Mouse (Mus musculus) induced T-regulatory cell, adult 2 months (primary cell): Measurements from ENCODE around the gene Acbd5.

Experiments used
- DNase-seq: peaks from one replicate; pipeline ENCODE4 v3.0.0-alpha.2; 2012; ENCODE audit warnings: low read depth

Gene Acbd5

DNA sequence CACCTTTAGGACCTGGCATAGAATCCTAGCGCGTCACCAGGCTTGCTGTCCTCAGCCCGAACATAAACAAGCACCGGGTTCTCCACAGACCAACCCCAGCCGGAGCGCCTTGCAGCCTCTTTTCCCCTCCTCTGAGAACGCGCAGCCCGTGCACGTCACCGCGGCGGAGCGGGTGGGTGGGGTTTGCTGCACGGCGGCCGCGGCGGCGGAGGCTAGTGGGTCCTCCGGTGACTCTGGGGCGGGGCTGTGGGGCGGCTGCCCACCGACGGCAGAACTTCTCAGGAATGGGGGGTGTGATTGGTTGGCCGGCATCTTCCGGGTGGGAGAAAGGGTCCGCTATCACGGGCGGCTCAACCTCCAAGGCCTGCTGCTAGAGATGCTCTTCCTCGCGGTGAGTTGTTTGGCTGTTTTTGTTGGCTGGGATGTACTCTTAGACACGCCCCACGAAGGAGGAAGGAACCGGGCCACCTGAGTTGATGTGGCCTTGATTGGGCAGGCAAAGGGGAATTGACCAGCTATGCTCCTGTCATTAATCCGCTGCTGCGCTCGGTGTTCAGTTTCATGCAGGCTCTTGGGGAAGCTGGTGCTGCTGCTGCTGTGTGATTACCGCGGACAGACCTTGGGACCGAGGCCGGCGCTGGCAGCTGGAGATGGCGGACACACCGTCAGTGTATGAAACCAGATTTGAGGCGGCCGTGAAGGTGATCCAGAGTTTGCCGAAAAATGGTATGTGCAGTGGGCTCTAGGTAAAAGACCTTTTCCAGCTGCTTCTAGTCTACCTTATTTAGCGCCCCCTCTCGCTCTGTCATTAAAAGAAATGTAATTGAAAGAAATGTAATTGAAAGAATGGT, 1.2 kb downstream of the Acbd5 start:
- peak; percentile 96 for DNase-seq

DNA sequence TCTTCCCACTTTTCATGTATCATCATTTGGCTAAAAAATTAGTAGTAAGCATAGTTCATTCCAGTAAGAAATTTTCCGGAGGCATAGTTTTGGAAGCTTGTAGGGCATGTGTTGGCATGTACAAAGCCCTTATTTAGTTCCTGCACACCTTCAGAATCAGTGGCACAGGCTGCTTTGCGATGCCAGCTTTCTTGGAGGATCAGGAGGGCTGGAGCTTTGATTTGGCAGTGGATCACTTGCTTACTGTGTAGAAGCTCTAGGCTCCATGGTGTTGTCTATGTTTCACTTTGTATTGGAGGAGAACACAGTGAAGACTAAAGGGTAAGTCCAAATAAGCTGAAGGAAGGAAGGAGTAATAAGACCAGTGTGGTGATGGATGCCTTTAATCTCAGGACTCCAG, 2.5 kb downstream of the Acbd5 start:
- no peak for DNase-seq

DNA sequence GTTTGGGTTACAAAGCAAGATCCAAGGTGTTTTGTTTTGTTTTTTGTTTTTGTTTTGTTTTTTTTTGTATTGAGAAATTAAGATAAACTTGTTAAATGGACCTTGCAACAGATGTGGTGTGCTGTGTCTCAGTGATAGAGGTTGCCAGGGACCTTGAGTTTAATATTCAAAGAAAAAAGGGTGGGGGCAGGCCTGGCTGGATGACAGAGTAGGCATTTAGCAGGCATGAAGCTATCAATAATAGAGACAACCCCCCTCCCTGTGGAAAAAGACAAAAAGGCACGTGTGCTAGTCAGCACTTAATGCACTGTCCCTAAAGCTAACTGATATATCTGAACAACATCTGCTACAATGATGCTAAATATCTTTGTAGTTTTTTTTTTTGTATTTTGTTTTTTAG, 3.4 kb downstream of the Acbd5 start:
- no peak for DNase-seq

DNA sequence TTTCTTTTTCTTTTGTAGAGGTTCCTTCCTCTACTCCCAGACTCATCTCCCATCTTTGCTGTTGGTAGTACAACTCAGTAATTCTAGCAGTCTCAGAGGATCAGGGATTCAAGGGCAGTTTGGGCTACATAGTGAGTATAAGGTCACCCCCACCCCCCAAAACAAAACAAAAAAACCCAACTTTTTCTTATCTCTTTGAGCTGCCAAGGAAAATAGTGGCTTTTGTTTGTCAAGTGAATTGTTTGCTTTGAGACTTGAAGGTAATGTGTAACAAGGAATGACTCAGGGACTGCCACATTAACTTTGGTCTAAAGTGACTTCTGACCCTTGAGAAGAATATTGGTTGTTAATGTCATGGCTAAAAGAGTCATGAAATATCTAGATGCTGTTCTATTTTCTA, 7.9 kb downstream of the Acbd5 start:
- DNase-seq = no peak

DNA sequence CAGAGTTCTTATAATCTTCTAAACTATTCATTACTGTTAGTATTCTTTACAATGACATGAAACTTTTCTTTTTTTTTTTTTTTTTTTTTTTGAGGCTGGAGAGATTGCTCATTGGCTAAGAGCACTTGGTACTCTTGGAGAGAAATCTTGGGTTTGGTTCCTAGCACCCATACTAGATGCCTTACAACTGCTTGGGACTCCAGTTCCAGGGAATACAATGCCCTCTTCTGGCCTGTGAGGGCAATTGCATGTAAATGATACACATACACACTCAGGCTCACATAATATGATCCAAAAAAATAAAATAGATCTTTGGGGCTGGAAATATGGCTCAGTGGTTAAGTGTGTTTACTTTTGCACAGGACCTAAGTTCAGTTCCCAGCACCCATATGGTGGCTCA, 8.8 kb downstream of the Acbd5 start:
- no peak for DNase-seq

GRCm38 (mm10) chr2:23077693-23078092, 9.7 kb downstream of the Acbd5 start:
- DNase-seq = no peak

- DNase-seq = no peak
Observed at GRCm38 (mm10) chr2:23078588-23078987, 10.6 kb downstream of the Acbd5 start.

DNA sequence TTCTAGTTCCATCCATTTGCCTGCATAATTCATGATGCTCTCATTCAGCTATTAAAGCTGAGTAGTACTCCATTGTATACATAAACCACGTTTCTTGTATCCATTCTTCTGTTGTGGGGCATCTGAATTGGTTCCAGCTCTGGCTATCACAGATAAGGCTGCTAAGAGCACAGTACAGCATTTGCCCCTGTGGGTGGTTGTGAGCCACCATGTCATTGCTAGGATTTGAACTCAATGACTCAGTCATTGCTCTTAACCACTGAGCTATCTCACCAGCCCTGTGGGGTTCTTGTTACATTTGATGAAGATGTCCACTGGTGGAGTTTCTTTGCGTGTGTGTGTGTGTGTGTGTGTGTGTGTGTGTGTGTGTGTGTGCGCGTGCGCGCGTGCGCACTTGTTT, 16.6 kb downstream of the Acbd5 start:
- DNase-seq = no peak

- DNase-seq = peak; percentile 81
Observed at GRCm38 (mm10) chr2:23092216-23092615, 24.2 kb downstream of the Acbd5 start.

- no peak for DNase-seq
Observed at GRCm38 (mm10) chr2:23097028-23097427, 29.1 kb downstream of the Acbd5 start.

DNA sequence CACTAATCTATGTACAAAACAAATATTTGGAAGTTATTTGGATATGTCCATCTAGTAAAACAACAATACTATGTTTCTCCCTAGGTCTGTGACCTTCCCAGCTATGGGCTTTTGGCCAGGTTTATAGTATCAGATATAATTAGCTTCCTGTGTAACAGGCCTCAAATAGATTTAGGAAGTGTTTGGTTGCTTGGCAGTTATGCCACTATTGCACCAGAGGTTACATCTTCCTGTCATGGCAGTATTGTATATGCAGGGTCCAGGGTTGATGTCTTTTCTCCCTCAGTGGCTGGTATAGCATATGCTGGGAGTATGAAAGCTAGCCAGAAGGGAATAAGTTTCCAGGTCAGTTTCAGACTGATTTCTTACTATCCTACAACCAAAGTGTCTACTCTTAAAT, 34.3 kb downstream of the Acbd5 start:
- DNase-seq = no peak

- DNase-seq = no peak
Observed at GRCm38 (mm10) chr2:23119573-23119972, 51.6 kb downstream of the Acbd5 start.

GRCm38 (mm10) chr2:23155199-23155621, 87.2 kb downstream of the Acbd5 start:
- DNase-seq = no peak

DNA sequence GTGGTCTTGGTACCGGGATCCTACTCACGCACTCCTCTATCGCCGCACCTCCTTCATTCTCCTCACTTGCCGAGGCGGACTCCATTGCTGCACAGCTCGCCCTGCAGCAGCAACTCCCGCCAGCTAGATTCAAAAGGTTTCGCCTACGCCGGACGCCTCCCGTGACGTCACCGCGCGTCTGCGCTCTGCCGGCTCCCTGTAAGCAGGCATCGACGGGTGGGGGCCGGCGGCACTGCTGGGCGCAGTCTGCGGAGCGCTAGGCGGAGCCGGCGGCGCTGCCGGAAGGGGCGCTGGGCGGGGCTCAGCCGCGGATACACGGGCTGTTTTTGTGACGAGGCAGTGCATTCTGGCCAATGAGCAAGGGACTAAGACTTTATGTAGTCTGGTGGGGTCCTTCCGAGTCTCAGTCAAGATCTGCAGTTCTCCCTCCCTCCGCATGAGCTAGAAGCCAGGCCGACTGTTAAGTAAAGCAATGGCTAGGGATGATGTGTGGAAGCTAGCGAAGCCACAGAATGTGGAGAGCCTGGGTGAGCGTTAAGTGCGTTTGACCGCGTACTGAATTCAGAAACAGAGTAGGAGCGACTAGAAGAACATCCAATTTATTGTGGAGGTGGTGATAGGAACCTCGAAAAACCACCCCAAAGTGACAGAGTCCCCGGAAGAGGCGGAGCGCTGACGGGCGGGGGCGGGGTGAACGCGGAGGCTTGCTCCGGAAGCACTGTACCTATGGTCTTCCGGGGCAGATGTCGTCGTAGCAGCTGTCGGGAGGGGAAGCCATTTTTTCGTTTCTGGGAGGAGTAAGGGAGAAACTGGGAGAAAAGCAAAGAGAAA, 88.0 kb downstream of the Acbd5 start, which contains the start of the genes Mastl and Yme1l1:
TSS of gene Mastl (minus strand) at position 248 of the 831 bp plus-strand sequence.
TSS of gene Yme1l1 (plus strand) at position 593 of the 831 bp plus-strand sequence.
- DNase-seq = peak; percentile 98

GRCm38 (mm10) chr2:23156608-23157081, 88.7 kb downstream of the Acbd5 start:
- DNase-seq = no peak
